Mouse (Mus musculus): ENCODE results near the gene S1pr4. TPM values are rescaled to one million over a fixed set of nuclear protein-coding genes. Genes with fewer than 3 reads are reported as not detected.

S1pr4 gene
- total RNA-seq, 2 experiments from 2014 or later, result 0.18 to 0.28 TPM

DNA sequence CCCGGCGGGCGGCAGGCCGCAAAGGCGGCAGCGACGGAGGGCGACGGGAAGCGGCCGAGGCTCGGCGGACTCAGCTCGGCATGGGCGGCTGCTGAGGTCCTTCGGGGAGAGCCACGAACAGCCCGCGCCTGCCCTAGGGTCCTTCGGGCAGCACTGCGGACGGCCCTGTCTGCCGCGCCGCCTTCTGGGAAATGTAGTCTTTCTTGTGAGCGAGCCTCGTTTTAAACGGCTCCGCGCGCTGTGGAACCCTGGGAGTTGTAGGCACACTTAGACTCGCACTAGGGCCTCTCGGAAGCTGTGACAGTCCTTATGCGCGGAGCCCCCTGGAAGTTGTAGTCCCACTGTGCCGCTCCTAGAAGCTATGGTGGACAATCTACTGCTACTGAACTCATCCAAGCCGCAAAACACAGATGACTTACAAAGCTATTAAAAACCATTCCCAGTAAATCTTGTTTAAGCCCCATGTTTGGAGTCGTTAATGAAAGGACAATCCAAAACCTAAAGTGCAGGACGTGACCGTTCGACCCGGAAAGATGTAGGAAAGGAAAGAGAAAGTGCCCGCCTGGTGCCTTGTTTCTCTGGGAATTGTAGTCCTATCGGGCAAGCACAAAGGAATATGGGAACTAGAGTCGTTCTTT, 3.5 kb downstream of the S1pr4 start, which contains the start of gene Ncln:
Gene Ncln (minus strand): TSS at position 129 of the 638 bp plus-strand sequence.
- intact Hi-C loops (cut with DNase I), result no loop called here
- peak; percentile 99 for DNase-seq (ENCODE audit: extremely low spot score in 1 of 2, low spot score in 2 of 2)

DNA sequence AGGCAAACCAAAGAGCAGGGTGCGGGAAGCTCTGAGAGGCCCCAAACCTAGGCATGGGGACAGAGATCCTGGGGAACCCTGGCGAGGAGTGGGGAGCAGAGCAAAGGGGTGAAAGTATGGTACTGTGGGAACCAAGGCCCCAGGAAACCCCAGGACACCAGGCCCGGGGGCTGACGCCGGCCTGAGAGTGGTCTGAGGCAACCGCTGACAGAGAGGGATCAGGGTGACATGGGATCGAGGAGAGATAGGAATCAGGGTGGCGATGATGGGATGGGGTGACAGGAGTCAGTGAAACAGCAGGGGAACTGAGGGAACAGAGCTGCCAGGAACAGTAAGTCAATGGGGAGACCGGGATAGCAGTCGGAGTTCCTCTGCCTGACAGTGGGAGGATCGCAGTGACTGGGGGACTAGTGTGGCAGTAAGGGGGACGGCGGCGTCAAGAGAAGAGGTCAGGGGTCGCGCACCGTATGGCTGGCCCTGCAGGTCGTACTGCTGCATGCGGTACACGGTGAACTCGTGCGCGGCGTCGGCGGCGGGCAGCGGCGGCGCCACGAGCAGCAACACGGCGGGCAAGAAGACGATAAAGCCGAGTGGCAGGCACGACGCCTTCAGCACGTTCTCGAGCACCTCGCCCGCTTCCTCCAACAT, 4.2 kb downstream of the S1pr4 start:
- intact Hi-C loops (cut with DNase I), result no loop called here

DNA sequence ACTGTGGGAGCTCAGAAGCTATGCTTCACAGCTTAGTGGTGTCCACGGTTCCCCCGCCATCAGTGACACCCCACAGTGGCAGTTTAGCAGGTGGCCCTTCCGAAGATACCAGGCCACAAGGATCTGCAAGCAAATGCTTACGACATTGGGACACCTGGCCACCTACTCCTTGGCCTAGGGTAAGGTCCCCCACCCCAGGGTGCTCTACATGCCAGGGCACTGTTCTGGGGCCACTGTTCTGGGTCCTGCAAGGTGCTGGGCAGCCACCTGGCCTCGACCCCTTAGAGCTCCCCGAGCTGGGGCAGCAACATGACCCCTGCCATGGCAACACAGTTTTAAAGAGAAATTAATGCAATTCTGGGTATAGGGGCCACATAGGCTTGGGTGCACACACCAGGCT, 4.8 kb downstream of the S1pr4 start:
- intact Hi-C loops (cut with DNase I), result no loop called here
- peak in 1 of 2 experiments; percentile 40 for DNase-seq (ENCODE audit: extremely low spot score in 1 of 2, low spot score in 2 of 2)

More for the DNA sequence above, 4.2 kb downstream of the S1pr4 start:
- peak in 1 of 2 experiments; percentile 76 for DNase-seq (ENCODE audit: extremely low spot score in 1 of 2, low spot score in 2 of 2)

DNA sequence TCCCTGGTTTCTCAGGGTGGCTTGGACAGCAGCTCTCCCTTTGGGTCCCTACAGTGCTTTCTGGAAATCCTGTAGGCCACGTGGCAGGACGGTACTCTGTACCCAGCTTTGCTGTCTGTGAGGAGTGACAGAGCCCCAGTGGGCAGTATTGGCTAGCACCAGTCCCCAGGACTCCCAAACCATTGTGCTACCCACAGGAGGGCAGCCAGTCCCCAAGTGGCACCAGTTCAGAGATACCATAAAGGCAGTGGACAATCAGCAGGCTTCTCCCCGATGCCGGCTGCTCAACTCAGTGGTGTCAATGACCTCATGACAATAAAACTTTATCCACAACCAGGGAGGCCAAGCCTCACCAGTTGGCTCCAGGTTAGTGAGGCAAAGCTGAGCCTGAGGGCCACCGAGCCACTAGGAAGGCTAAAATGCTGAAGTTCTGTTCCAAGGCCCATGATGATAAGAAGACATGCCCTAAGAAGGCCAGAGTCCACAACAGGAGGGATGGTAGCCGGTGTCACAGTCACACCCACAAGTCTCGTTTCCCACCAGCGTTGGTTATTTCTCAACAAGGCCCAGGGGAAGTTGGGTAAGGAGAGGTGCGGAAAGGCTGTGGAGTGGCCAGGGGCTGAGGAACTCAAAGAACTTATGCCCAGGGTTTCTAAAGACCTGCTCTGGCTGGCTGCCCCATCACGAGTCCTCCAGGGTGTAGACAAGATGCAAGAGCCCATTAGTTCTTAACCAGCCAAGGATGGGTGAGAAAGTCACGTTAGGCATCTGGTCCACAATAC, 5.5 kb downstream of the S1pr4 start:
- no peak for DNase-seq (ENCODE audit: extremely low spot score in 1 of 2, low spot score in 2 of 2)
- intact Hi-C loops (cut with DNase I), result no loop called here

DNA sequence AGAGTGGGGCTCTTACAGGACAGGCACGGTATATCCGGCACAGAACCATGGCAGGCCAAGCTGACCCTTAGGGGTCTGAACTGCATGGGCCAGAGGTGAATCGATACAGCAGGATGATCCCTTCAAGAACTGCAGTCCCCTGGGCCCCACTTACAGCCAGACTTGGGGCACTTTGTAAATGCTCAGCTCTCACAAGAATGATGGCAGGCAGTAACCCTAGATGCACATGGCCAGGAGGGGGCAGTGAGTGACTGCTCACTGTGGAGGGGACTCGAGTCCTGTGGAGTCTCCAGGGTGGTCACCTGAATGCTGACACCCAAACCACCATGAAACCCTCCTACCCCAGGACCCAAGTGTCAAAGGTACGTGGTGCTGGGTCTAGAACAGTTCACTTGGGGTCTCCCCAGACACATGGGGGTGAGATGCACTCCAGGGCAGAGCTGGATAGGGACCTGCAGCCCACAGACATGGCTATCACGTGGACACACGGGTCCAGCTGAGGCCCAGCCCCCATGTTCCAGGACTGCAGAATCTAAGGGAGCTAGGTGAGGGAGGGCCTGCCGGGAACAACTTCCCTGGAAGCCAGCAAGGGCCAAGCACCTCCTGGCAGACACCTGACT, 6.2 kb downstream of the S1pr4 start:
- no peak for DNase-seq (ENCODE audit: extremely low spot score in 1 of 2, low spot score in 2 of 2)
- intact Hi-C loops (cut with DNase I), result no loop called here

DNA sequence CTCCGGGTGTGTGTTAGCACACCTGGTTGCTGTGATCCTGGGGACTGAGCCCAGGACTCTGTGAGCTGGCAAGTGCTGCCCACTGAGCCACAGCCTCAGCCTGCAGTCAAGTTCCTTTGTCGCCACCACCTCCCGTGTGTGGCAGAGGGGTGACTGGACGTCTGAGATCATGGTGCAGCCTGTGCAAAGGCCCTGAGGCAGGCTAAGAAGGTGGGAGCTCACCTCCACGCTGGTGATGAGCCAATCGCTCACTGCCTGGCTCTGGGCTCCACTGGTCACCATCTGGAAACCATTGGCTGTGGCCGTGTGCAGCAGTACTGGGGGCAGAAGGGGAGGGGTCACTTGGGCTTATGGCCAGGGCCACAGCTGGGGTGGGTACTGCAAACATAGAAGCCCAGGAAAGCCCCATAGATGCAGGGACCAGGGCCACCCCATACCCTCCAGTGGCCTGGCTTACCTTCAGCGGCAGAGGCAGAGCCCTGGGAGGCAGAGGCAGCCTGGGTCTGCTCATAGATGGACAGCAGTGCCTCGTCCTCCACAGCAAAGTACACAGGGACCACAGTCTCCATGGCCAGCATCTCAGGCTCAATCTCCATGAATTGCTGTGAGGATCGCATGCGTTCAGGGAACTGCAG, 7.2 kb downstream of the S1pr4 start:
- intact Hi-C loops (cut with DNase I), result no loop called here
- no peak for DNase-seq (ENCODE audit: extremely low spot score in 1 of 2, low spot score in 2 of 2)

DNA sequence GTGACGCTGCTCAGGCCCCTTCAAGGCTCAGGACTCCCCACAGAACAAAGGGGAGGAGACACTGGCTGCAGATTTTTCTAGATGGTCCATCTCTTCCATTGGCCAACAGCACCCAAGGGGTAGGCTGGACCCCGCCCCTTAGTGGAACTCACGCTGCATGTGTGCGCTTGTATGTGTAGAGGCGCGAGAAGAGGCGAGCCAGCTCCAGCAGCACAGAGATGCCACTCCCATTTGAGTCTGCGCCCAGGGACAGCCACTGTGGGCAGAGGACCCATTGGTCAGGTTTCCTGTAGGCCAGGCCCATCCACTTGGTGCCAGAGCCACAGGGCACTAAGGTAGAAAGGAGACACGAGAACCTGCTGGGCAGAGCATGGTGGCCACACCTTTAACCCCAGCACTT, 8.9 kb downstream of the S1pr4 start:
- DNase-seq (ENCODE audit: extremely low spot score in 1 of 2, low spot score in 2 of 2), result no peak
- intact Hi-C loops (cut with DNase I), result no loop called here

DNA sequence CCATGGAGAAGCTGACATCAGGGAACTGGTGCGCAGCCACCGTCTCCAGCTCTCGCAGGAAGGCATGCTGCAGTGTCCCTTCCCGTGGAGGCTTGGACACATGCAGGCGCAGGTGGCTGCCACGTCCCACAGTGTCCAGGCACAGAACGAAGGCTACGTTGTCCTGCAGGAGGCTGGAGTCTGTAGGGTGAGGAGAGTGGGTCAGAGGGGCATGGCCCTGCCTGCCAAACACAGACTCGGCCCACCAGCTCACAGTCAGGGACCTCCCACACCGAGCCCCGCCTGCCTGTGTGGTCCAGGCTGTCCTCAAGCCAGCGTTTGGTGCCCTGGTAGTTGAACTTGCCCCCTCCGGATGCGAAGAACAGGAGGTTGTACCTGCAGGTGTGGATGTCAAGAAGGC, 10.0 kb downstream of the S1pr4 start:
- intact Hi-C loops (cut with DNase I), result no loop called here
- DNase-seq (ENCODE audit: extremely low spot score in 1 of 2, low spot score in 2 of 2), result no peak

DNA sequence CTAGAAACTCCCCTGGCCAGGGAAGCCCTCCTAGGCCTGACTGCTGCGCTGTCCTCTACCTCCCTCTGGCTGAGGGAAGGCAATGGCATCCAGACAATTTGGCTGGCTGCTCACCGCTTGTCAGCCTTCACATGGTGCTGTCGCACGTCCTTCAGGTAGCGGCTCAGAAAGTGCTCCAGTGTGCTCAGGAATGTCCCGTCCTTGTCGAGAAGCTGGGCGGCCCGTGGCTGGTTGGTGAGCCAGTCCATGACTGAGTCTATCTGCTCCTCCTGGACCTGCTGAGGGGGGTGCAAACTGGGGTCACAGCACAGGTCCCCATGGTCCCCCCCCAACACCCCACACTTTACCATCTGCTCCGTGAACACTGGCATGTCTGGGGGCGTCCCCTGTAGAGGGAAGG, 11.9 kb downstream of the S1pr4 start:
- intact Hi-C loops (cut with DNase I), result no loop called here
- no peak for DNase-seq (ENCODE audit: extremely low spot score in 1 of 2, low spot score in 2 of 2)

DNA sequence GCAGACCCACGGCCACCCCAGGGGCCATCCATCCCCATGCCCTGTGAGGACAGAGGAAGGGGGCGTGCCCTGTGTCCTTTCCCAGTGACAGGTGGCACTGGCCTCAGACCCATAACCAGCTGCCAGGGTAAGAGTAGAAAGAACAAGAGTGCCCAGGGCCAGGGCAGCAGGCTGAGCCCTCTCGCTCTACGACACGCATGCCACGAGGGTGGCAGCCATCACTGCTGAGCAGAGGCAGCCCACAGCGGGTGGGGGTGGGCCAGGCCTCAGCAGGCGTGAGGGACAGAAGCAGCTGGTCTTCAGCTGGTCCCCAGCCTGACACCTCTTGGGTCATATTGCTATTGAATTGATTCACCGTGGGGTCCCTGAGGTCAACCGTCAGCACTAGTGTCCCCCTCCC, 13.4 kb downstream of the S1pr4 start:
- DNase-seq (ENCODE audit: extremely low spot score in 1 of 2, low spot score in 2 of 2), result peak in 1 of 2 experiments; percentile 39

DNA sequence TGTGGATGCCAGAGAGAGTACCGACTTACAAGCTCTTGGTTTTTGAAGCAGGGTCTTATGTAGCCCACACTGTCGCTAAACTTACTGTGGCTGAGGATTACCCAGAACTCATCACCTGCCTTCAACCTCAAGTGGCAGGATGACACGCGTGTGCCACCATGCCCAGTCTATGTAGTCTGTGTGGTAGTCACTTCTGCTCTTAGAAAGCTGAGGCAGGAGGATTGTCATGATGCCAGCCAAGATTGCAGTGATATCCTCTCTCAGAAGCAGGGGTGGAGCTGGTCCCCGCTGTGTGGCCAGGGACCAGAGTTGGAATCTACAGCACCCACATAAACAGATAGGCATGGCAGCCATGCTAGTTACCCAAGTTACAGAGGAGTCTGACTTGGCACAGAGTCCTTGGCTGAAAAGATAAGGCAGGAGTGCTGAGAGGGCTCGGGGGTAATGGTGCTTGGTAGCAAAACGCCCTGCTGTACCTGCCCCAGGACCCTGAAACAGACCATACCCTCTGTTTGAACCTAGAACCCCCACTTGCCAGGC, 14.4 kb downstream of the S1pr4 start:
- intact Hi-C loops (cut with DNase I), result no loop called here
- DNase-seq (ENCODE audit: extremely low spot score in 1 of 2, low spot score in 2 of 2), result no peak

More for the DNA sequence above, 13.4 kb downstream of the S1pr4 start:
- intact Hi-C loops (cut with DNase I), result no loop called here

DNA sequence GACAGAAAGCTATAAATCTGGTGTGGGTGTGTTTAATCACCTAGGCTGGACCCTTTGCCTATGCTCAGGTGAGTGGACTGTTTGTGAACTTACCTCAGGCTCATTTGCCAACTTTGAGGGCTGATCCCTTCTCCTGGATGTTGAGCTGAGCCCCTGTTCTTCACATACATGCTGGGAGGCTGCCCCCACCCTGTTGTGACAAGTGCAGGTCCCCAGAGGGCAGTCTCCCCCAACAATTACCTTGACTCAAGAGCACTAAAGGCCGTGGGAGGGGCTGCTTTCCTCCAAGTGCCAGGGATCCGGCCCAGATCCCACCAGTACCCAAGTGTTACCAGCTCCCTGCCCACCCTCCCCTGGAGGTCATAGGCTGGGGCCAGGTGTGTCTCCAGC, 14.9 kb downstream of the S1pr4 start:
- no peak for DNase-seq (ENCODE audit: extremely low spot score in 1 of 2, low spot score in 2 of 2)
- intact Hi-C loops (cut with DNase I), result no loop called here

DNA sequence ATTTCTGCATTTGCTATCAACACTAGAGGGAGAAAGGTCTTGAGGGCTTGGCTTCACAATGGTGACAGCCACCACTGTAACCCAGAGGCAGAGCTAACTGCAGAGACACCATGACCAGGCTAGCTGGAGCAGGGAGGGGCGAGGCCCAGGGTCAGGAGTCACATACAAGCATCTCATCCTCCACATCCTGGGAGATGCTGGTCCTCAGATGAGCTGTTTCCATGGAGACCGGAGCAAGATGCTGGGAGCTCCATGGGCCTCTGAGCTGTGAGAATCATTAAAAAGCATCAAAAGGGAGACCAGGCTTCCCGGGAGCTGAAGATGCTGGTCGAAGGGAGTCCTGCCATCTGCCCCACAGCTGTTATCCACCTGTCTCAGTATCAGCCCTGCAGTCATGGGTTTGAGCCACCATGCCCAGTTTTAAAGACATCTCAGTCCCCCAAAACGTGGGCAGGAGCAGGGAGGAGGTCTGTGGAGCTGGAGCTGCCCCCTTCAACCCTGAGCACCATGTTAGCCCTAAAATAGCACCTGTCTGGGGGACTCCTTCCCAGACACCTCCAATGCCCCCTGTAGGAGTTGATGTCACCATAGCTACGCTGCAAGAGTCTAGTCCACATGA, 15.4 kb downstream of the S1pr4 start:
- intact Hi-C loops (cut with DNase I), result no loop called here
- no peak for DNase-seq (ENCODE audit: extremely low spot score in 1 of 2, low spot score in 2 of 2)

DNA sequence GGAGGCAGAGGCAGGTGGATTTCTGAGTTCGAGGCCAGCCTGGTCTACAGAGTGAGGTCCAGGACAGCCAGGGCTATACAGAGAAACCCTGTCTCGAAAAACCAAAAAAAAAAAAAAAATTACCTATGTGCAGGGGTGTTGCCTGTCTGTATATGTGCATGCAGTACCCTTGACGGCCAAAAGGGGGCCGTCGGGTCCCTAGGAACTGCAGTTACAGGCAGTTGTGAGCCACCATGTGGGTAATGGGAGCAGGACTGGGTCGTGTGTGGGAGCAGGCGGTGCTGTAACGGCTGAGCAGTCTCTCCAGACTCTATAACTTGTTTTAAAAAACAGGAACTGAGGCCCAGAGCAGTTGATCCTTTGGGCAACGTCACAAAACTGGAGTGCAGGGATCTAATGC, 15.9 kb downstream of the S1pr4 start:
- intact Hi-C loops (cut with DNase I), result no loop called here
- DNase-seq (ENCODE audit: extremely low spot score in 1 of 2, low spot score in 2 of 2), result no peak

DNA sequence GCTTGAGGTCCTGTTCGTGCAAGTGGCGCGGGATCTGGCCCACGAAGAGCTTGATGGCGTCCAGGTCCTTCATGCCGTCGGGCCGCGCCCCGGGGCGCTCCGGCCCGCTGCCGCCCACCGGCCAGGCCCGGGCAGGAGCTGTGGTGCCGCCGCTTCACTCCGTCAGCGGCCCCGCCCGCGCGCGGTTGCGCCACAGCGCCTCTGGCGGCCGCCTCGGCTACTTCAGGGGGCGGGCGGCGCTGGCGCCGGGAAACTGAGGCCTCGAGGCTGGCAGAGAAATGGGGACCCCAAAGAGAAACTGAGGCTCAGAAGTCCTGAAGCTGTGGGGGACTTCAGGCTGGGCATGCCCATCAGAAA, 17.4 kb downstream of the S1pr4 start, which contains the start of gene Celf5:
Gene Celf5 (minus strand): TSS at position 177 of the 357 bp plus-strand sequence.
- intact Hi-C loops (cut with DNase I), result no loop called here
- no peak for DNase-seq (ENCODE audit: extremely low spot score in 1 of 2, low spot score in 2 of 2)

DNA sequence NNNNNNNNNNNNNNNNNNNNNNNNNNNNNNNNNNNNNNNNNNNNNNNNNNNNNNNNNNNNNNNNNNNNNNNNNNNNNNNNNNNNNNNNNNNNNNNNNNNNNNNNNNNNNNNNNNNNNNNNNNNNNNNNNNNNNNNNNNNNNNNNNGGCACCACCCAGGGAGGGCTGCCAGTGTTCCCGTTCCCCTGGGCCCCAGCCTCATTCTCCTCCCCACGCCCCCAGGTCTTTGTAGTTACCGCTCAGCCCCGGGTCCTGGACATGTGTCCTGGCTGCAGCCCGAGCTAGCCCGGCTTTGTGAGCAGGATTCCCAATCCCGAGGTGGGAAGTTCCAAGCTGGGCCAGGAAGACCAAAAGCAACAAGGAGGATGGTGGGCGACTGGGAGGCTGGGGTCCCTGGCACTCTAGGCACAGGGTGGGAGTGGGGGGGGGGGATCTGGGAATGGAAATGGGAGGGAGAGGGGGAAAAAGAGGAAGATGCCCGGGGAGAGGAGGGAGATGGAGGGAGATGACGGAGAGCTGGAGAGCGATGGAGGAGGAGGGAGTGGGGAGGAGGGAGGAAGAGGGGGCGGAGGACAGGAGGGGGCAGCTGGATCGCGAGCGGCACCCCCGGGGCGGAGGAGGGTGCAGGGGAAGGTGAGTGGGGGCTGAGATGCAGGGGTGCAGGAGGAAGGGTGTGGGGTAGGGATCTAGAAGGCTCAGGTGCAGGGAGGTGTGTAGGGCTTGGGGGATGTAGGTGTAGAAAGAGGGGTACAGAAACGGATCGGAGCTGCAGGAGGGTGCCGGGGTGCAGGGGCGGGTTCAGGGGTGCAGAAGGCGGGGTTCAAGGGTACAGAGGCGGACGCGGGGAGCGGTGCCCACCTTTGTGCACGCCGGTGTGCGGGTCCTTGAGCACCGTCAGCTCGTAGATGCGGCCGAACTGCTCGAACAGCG, 18.1 kb downstream of the S1pr4 start:
- DNase-seq (ENCODE audit: extremely low spot score in 1 of 2, low spot score in 2 of 2), result no peak
- intact Hi-C loops (cut with DNase I), result no loop called here

DNA sequence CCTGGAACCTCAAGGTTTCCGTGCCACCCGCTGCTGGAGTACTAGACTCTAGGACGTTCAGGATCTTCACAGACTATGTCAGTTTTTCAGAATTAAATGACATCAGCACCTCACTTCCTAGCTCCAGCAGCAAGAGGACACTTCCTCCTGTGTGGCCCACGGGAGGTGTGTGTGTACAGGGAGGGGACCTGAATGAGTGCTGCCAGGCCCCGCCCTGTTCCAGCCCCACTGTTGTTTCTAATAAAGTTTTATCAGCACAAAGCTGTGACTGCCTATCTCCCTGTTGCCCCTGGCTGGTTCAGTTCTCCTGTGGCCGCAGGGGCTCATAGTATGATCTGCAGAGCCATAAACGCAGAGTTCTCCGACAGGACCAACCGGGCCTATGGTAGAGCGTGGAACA, 25.5 kb downstream of the S1pr4 start:
- intact Hi-C loops (cut with DNase I), result no loop called here

More for the DNA sequence above, 25.5 kb downstream of the S1pr4 start:
- no peak for DNase-seq (ENCODE audit: extremely low spot score in 1 of 2, low spot score in 2 of 2)

Data from left cerebral cortex, postnatal 10 days (tissue).